Mouse (Mus musculus): ENCODE measurements around the gene Gm28539.
"Not testable (repeated sequence)": the region's sequence is repeated elsewhere in the genome, so short reads cannot be mapped to it uniquely, and the experiment has no call there.

The Gm28539 gene

GRCm38 (mm10) chr16:18858551-18858950, 22.2 kb downstream of the Gm28539 start:
- DNase-seq: peak; percentile 44

- no peak for DNase-seq
Observed at GRCm38 (mm10) chr16:18860186-18860585, 23.8 kb downstream of the Gm28539 start.

- not testable (repeated sequence) for DNase-seq
Observed at GRCm38 (mm10) chr16:18870495-18870894, 34.1 kb downstream of the Gm28539 start.

- no peak for DNase-seq
Observed at GRCm38 (mm10) chr16:18876091-18876441, 39.7 kb downstream of the Gm28539 start.

- DNase-seq: peak; percentile 95
Observed at GRCm38 (mm10) chr16:18876442-18877308, 40.3 kb downstream of the Gm28539 start, which contains the start of the genes Mrpl40 and Hira. TSS of gene Mrpl40 (minus strand) at chr16:18876862. TSS of gene Hira (plus strand) at chr16:18877037.

- peak; percentile 79 for DNase-seq
Observed at GRCm38 (mm10) chr16:18877386-18878090, 41.2 kb downstream of the Gm28539 start.

GRCm38 (mm10) chr16:18878091-18878720, 41.8 kb downstream of the Gm28539 start:
- DNase-seq: no peak

- no peak for DNase-seq
Observed at GRCm38 (mm10) chr16:18884044-18884443, 47.7 kb downstream of the Gm28539 start.

- no peak for DNase-seq
Observed at GRCm38 (mm10) chr16:18893840-18894372, 57.5 kb downstream of the Gm28539 start.

- DNase-seq: no peak
Observed at GRCm38 (mm10) chr16:18895249-18895648, 58.9 kb downstream of the Gm28539 start.

GRCm38 (mm10) chr16:18896429-18896828, 60.0 kb downstream of the Gm28539 start:
- peak; percentile 16 for DNase-seq

- DNase-seq: no peak
Observed at GRCm38 (mm10) chr16:18905648-18906047, 69.3 kb downstream of the Gm28539 start.

- DNase-seq: no peak
Observed at GRCm38 (mm10) chr16:18916064-18916463, 79.7 kb downstream of the Gm28539 start.

- no peak for DNase-seq
Observed at GRCm38 (mm10) chr16:18921771-18922170, 85.4 kb downstream of the Gm28539 start.

GRCm38 (mm10) chr16:18927963-18928362, 91.6 kb downstream of the Gm28539 start:
- DNase-seq: no peak

GRCm38 (mm10) chr16:18938321-18939082, 102.1 kb downstream of the Gm28539 start:
- DNase-seq: no peak

- no peak for DNase-seq
Observed at GRCm38 (mm10) chr16:18943906-18944305, 107.5 kb downstream of the Gm28539 start.

- DNase-seq: no peak
Observed at GRCm38 (mm10) chr16:18948941-18949340, 112.6 kb downstream of the Gm28539 start.

GRCm38 (mm10) chr16:18950351-18950750, 114.0 kb downstream of the Gm28539 start:
- DNase-seq: no peak

GRCm38 (mm10) chr16:18952813-18953212, 116.4 kb downstream of the Gm28539 start:
- no peak for DNase-seq

GRCm38 (mm10) chr16:18955070-18955469, 118.7 kb downstream of the Gm28539 start:
- no peak for DNase-seq

- no peak for DNase-seq
Observed at GRCm38 (mm10) chr16:18963486-18963885, 127.1 kb downstream of the Gm28539 start.
